Mouse (Mus musculus): ENCODE measurements at regions not wholly inside any gene's neighbourhood (a gene's known extent, or its start where the extent isn't known, plus 50 kb on each side); places are given as distances from the start of the nearest gene placed in this dataset.

DNA sequence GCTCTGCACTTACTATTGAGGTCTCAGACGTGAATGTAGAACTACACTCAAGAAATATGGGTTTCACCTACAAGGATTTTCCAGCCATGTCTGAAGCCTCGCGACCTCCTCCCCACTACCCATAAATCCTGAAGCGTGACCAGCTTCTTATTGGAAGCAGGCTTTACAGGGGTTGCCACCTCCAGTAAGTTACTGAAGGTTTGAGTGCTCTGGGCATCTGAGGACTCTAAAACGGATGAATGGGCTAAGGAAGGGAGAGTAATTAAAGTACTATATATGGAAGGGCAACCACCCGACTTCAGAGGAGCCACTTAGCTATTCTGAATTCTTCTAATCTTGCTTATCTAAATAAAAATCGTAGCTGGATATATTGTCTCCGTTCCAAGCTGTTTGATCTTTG, 136.1 kb upstream of the Hmga2 start:
- no peak for DNase-seq (ENCODE audit: low spot score)

DNA sequence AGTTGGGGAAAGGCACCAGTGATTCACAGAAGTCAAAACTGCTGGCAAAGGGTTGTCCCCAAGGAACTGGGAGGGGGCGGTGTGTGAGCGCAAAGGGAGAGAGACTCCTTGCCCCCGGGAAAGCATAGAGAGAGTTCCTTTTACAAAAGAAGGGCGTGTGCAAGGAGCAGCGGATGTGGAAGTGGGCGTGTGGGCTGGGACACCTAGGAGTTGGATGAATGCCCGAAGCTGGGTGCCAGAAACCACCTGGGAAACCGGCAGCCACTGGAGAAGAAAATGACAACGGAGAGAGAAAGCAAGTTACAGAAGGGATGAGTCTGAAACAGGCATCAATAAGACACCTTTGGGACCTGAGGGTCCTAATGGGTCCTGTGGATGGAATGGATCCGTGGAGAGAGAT, 133.8 kb upstream of the Hmga2 start:
- no peak for DNase-seq (ENCODE audit: low spot score)

DNA sequence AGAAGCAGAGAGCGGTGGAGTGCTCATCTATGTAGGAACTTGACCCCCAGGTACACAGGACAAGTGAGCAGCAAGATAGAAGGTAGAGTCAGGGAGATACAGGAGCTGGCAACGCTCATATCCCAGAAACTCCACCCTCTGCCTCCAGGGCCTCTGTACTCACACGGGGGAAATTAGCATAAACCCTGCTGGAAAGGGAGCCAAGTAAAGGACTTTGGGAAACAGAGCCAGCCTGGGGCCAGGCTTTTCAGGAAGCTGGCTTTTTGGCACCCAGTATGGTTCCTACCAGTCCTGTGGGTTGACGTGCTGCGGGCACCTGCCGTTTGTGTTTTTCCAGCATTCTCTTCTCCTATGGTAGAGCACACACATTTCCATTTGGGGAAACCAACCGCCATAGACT, 128.2 kb upstream of the Hmga2 start:
- no peak for DNase-seq (ENCODE audit: low spot score)

DNA sequence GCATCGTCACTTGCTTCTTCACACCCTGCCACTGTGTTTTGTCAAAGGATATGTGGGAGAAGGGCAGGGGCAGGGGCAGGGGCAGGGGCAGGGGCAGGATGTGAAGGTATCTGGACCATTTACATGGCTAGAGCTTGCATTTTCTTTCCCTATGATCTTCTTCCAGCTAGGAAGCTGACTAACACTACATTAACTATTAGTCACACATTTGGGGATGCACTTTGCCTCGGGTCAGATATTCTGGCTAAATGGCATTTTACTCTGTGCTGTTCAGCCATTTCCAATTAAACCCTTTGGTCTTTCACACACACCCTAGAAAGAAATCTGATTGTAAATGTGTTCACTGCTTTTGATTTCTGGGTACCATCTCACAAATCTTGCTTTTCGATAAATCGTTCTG, 126.9 kb upstream of the Hmga2 start:
- no peak for DNase-seq (ENCODE audit: low spot score)

DNA sequence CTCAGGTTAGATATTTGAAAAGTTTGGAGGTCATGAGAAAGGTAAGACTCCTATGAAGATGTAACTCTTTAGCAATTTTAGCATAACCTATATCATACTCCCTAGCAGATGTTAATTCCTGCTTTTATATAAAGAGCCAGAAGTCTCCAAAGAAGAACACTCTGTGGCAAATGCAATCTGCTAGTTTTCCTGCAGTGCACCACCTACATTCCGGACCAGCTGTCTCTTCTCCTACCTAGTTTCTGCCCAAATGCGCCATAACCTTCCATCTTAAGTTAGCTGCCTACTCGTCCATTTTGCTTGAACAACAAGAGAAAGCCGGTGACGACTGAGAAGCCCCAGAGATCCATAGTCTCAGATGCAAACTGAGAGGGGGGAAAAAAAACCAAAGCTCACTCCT, 124.5 kb upstream of the Hmga2 start:
- no peak for DNase-seq (ENCODE audit: low spot score)

DNA sequence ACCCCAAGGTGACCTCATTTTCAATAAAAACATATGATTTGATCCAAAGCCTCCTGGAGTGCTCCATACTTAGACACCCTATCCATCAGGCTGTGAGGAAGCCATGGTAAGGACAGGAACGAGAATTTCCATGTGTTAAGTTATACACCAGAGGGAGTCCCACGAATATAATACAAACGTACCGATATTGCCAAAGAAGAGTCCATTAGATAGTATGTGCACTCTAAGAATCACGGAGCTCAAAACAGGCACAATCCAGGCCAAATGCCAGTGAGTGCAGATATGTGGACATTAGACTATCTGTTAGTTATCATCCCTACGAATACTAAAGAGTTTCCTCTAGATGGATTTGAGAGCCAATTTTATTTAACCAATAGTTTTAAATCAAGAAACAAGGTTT, 123.3 kb upstream of the Hmga2 start:
- DNase-seq (ENCODE audit: low spot score) = no peak

- no peak for DNase-seq (ENCODE audit: low spot score)
These were observed 121.1 kb upstream of the Hmga2 start for GRCm38 (mm10) chr10:120597320-120597887.

DNA sequence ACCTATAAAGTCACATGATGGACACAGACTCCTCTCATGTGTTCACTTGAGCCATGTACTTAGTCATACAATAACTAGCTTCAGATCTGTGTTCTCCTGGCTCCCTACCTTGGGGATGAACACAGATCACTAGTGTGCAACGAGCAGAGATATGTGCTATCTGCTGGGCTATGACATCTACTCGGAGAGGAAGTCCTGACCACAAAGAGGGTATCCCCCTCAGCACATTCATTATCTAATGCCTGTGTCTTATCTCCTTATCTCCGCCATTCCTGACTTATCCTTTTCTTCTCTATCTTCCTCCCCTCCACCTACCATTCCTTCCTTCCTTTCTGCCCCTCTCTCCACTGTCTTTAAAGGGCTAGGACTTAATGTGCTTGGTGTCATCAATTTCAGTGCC, 118.9 kb upstream of the Hmga2 start:
- no peak for DNase-seq (ENCODE audit: low spot score)

GRCm38 (mm10) chr10:120593876-120594275, 117.6 kb upstream of the Hmga2 start:
- DNase-seq (ENCODE audit: low spot score) = no peak

DNA sequence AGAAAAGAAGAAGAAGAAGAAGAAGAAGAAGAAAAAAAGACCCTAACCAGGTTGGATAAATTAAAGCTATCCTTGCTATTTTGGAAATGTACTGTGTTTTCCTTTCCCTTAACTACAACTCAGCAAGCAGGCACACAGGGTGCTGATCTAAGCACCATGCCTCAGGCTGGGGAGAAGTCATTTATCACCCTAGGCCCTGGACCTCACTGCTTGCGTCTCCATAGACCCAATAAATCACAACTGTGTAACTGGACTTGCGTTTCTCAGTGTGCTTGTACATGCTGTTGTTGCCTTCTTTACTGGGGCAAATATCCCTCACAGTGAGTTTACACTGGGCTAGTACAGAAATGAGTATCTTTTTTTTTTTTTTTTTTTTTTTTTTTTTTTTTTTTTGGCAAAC, 113.4 kb upstream of the Hmga2 start:
- DNase-seq (ENCODE audit: low spot score) = no peak

- DNase-seq (ENCODE audit: low spot score) = no peak
These were observed 111.8 kb upstream of the Hmga2 start for GRCm38 (mm10) chr10:120587854-120588633.

DNA sequence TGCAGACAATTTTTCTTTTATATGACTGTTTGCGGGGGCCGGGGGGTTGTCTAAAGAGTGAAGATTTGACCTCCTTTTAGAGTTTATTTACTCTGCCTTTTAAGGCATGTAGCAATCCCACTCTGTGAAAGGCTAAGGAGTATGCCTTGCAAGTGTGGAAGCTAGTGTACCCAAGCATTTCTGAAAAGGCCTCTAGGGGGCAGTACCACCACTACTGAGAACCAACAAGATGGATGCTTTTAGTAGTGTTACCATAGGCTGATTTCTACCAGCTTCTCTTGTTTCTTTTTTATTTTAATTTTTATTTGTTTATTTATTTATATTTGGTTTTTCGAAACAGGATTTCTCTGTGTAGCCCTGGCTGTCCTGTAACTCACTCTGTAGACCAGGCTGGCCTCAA, 110.9 kb upstream of the Hmga2 start:
- DNase-seq (ENCODE audit: low spot score) = peak; percentile 60

GRCm38 (mm10) chr10:120582497-120582896, 106.2 kb upstream of the Hmga2 start:
- no peak for DNase-seq (ENCODE audit: low spot score)

- no peak for DNase-seq (ENCODE audit: low spot score)
These were observed 105.3 kb upstream of the Hmga2 start for GRCm38 (mm10) chr10:120581547-120581946.

DNA sequence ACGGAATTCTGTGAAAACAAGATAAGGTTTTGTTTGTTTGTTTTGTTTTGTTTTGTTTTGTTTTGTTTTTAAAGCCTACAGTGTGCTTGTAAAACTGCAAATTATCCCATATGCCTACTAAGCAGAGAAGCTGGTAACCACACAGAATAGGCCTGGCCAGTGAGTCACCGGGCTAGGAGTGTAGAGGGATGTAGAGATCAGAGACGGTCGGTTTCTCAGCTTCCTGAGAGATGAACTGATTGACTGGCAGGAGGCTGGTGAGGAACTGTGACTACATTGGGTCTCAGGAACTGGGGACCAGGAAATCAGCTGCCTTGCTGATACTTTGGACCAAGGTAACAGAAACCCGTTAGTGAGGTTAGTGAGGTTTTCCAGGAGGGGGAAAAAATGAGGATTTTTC, 100.6 kb upstream of the Hmga2 start:
- DNase-seq (ENCODE audit: low spot score) = no peak

DNA sequence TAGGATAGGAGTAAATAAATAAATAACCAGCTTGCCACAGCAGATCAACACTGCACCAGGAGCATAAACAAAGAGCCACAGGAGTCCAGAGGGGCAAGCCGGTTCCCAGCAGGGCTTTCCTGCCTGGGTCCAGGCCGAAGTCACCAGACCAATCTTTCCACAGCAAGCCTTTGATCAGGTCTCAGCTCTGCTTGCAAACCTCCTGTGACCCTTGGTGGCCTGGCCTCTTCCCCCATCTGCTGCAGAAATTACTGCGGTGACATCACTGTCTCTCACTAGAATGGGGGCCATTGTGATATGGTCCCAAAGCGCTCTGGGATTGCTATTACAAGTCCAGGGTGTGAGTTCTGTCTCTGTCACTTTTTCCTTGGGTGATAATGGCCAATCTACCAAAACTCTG, 99.9 kb upstream of the Hmga2 start:
- DNase-seq (ENCODE audit: low spot score) = no peak

GRCm38 (mm10) chr10:120571340-120571739, 95.1 kb upstream of the Hmga2 start:
- DNase-seq (ENCODE audit: low spot score) = no peak

GRCm38 (mm10) chr10:120565992-120566391, 89.7 kb upstream of the Hmga2 start:
- DNase-seq (ENCODE audit: low spot score) = no peak

DNA sequence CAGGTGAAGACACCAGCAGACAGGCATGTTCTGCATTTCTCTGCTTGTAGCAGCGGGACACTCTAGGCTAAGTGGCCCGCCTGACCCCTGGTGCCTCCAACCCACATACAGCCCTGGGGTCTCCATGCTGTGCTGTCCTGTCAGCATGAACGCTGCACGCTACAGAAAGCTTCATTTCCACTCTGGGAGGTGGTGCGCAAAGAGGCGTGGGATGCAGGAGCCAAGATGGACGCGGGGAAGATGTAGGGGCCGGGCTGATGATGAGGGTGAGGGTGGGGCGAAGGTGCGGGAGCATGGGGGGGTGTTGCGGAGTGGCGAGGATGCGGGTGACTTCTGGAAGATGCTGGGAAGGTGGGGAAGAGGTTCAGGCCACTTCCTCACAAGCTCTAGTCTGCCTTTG, 88.6 kb upstream of the Hmga2 start:
- DNase-seq (ENCODE audit: low spot score) = no peak

DNA sequence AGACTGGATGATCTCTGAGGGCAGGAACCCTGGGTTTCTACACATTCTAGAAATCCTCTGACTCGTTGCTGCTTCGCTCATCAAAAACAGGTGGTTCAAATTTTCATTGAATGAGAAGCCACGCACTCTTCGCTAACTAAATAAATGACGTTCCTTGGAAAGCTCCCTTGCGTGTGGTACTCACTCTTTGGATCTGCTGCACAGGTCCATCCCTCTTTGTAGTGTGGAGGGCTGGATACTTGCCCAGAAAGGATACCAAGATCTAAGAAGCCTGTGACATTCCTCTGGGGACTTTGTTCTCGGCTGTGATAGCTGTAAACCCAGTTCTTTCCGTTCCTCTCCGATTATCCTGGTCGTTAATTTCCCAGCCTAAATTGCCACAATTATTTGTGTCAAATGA, 87.7 kb upstream of the Hmga2 start:
- DNase-seq (ENCODE audit: low spot score) = no peak

GRCm38 (mm10) chr10:120561821-120562220, 85.6 kb upstream of the Hmga2 start:
- no peak for DNase-seq (ENCODE audit: low spot score)

GRCm38 (mm10) chr10:120557850-120558447, 81.7 kb upstream of the Hmga2 start:
- DNase-seq (ENCODE audit: low spot score) = no peak

DNA sequence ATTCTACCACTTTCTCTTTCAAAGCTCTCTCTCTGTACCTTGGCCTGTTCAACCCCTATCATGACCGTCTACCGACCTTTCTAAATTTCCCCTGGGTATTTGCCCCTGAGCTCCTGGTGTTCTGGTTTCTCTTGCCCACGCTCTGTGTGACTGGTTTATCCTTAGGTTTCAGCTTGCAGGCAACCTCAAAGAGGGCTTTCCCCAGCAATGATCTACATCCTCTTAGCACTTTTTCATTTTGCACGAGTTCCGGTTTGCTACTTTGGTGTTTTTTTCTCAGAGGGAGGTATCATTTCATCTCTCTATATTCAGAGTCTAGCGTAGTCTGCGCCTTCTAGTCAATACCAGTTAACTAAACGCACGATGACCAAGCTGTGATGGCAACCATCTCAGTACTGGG, 79.8 kb upstream of the Hmga2 start:
- DNase-seq (ENCODE audit: low spot score) = peak; percentile 6

- no peak for DNase-seq (ENCODE audit: low spot score)
These were observed 76.8 kb upstream of the Hmga2 start for GRCm38 (mm10) chr10:120553097-120553453.

All from T-cell, adult 2 months (primary cell).